Mouse (Mus musculus): ENCODE data around the gene Chchd10. TPM values are rescaled to one million over a fixed set of nuclear protein-coding genes. Genes with fewer than 3 reads are reported as not detected.

Chchd10 gene
- total RNA-seq (2023) = 10 to 100 TPM in 1 of 2 experiments, 1 to 10 TPM in 1; 8.0 to 10.3 TPM

DNA sequence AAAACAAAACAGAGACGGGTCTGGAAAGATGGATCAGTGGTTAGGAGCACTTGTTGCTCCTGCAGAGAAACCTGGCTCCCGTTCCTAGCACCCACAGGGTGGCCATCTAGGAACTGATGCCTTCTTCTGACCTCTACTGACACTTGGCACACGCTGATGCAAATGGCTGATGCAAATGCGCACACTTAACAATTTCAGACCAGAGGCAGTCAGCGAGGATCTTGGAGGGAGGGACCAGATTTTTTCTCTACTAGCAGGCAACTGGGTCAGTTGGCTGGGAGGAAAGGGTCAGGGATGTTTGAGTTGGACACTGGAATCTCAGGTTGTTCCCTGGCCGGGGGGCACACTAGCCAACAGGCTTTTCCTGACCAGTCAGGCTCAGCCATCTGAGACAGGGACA, at the start of gene Chchd10:
TSS of gene Chchd10 (plus strand) at position 240 of the 400 bp plus-strand sequence.

DNA sequence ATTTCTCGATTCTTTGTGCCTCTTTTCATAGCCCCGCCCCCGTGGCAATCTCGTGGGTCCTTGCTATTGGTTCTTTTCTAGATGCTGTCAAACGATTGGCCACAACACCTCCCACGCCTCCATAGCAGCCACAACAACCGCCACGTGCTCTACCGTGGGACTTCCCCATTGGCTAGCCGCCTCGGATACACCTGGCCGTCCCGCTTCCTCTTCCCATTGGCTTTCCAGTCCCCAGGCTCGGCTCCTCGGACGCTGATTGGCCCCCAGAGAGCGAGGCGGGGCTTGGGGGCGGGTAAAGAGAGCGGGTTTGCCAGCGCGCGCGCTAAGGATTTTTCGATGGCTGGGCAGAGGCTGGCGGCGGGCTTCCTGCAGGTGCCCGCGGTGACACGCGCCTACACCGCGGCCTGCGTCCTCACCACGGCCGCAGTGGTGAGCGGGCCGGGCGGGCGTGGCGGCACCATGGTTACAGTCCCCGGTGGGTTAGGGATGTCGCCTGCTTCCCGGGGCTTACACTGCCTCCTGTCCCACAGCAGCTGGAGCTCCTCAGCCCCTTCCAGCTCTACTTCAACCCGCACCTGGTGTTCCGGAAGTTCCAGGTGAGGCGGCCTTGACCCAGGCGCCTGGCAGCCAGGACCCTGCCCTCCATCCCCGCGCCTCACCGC, 39.7 kb upstream of the Chchd10 start, which contains the start of gene Derl3:
TSS of gene Derl3 (plus strand) at position 325 of the 662 bp plus-strand sequence.

DNA sequence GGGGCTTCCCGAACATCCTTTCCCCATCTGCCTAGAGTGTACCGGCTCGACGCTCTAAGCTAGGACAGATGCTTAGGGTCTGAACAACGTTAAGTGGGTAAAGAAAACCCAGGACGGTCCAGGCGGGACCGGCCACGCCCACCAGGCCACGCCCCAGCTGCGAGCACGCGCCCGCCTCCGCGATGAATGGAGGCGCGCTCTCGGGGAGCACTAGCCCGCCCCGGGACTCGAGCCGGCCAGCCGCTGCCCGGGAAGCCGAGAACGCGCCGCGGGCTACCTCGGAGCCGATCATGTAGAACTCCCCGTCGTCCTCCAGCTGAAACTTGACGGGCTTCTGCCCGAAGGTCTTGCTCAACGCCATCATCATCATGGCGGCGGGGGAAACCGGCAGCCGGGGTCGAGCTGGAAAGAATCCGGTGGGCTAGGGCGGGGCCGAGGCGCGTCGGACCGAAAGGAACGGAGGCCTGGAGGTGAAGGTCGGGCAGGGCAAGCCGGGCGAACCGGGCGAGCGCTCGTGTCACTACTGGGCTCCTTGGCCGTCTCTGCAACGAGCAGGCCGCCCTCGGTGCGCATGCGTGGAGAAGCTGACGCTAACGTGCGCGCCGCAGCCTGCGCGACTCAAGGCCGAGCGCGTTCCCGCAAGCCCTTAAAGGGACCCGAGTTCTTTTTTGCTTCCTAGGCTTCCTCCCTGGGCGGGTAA, 11.8 kb upstream of the Chchd10 start, which contains the start of gene Smarcb1:
TSS of gene Smarcb1 (minus strand) at position 592 of the 700 bp plus-strand sequence.

DNA sequence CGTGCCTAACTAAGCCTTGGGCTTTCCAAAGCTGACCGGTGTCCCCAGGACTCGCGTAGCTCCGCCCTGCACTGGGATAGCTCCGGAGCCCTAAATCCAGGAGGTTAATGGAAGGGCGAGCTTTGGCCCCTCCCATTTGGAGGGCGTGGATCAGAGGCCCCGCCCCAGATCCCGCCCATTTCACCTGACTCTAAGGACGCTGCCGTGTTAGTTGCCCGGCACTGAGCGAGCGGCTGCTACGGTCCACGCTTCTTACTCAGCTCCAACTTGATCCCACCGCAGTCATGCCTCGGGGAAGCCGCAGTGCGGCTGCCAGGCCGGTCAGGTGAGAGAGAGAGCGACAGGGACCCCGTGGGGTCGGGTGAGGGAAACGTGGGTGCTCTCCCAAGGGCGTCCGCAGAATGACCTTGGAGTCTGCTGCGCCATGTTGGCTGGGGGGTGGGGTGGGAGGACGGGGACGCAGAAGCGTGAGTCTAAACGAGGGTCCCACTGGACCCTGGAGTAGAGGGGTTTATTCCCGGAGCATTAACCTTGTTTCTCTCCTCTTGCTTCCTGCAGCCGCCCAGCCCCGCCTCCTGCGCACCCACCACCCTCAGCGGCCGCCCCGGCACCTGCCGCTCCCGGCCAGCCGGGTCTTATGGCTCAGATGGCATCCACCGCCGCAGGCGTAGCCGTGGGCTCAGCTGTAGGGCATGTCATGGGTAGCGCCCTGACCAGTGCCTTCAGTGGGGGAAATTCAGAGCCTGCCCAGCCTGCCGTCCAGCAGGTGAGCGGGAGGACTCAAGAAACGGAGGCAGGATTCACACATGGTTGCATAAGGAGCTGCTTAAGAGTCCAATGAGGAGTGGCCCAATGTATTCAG, 3.0 kb downstream of the Chchd10 start, which contains the start of gene Mmp11:
TSS of gene Mmp11 (minus strand) at position 817 of the 862 bp plus-strand sequence.

DNA sequence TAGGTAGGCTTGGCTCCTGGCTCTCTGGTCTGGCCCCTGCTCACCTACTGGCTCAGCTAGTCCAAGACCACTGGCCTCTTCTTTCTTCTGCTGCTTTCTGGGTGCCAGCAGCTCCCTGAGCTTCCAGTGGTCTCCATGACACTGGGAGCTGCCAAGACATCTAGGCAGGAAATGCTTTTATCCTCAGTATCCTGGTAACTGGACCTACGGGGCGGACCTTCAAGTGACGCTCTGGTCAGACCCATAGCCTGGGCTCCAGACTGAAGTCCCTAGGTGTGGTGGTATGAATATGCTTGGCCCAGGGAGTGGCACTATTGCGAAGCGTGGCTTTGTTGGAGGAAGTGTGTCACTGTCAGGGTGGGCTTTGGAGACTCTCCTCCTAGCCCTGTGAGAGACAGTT, 7.6 kb downstream of the Chchd10 start, which contains the start of gene Gm867:
TSS of gene Gm867 (minus strand) at position 153 of the 400 bp plus-strand sequence.

DNA sequence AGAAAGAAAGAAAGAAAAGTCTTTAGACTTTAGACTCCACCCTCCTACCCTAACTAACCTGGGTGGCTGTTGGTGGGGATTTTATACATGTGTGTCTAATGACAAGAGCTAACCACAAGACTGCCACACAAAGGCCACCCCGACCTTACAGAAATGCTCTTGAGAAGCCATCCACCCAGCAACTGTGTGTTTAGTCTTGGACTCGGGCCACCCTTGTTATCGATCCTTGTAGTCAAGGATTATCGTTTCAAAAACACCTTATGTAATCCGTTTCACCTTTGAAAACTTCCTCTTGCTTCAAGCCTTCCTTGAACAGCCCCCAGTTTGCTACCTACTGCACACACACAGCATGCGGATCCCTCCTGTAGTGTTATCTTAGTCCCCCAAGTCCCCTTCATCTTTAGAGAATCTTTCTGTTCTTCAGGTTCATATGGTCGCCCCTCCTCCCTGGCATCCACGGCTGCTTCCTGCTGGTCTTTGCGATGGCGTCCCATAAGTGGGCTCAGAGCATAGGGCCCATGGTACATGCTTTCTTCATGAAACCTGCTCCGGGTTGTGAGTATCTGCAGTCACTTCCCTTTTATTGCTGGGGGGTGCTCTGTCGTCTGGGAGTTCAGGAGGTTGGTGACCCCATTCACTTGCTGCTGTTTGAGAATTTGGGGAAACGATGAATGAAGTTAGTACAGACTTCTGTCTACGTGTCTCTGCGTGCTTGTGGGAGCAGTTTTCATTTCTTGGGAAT, 10.0 kb downstream of the Chchd10 start, which contains the start of gene Vpreb3:
TSS of gene Vpreb3 (plus strand) at position 322 of the 742 bp plus-strand sequence.

DNA sequence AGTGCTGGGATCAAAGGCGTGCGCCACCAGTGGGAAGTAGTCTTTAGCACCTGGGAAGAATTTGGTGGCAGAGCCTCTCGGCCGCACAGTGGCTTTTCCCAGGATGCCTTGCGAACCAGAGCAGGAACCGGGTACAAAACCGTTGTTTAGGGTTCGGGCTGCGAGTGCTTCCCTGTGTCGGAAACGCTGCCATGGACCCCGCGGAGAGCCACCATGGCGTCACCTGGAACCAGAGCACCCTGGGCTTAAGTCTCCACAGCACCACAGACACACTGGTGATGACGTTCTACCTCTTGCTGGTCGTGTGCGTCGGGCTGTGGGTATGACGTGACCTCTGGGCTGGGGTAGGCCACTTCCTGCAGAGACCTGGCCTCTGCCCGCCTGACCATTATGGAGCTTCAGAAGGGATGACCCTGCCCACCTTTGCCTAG, 21.5 kb downstream of the Chchd10 start, which contains the start of gene Gm5134:
TSS of gene Gm5134 (plus strand) at position 134 of the 431 bp plus-strand sequence.

Other genes starting within 250 kb of the Chchd10 start
- 10 to 100 TPM; 51.9 to 64.5 TPM for gene Cabin1, start 168.8 kb upstream of the Chchd10 start, total RNA-seq (2023)
- 10 to 100 TPM; 11.9 to 16.8 TPM for gene Ddt, start 159.7 kb upstream of the Chchd10 start, total RNA-seq (2023)
- gene Gm20441, start 152.2 kb upstream of the Chchd10 start, total RNA-seq (2023) = not detected
- 1 to 10 TPM; 3.3 TPM for gene Gstt3, start 151.7 kb upstream of the Chchd10 start, total RNA-seq (2023)
- 1 to 10 TPM; 3.3 to 3.7 TPM for gene Gstt1, start 134.5 kb upstream of the Chchd10 start, total RNA-seq (2023)
- gene Gstt4, start 110.6 kb upstream of the Chchd10 start, total RNA-seq (2023) = not detected
- 1 to 10 TPM; 4.0 to 7.5 TPM for gene Gstt2, start 95.7 kb upstream of the Chchd10 start, total RNA-seq (2023)
- 10 to 100 TPM; 68.8 to 78.6 TPM for gene Mif, start 72.9 kb upstream of the Chchd10 start, total RNA-seq (2023)
- gene Derl3, start 39.7 kb upstream of the Chchd10 start, total RNA-seq (2023) = 1 to 10 TPM; 1.2 to 1.8 TPM
- 10 to 100 TPM; 37.4 to 38.3 TPM for gene Smarcb1, start 11.5 kb upstream of the Chchd10 start, total RNA-seq (2023)
- under 1 TPM in 1 of 2 experiments, not detected in 1; 0.20 TPM for gene Mmp11, start 3.4 kb downstream of the Chchd10 start, total RNA-seq (2023)
- 1 to 10 TPM; 1.0 to 1.6 TPM for gene Gm867, start 7.5 kb downstream of the Chchd10 start, total RNA-seq (2023)
- 1 to 10 TPM; 2.6 to 3.6 TPM for gene Vpreb3, start 9.9 kb downstream of the Chchd10 start, total RNA-seq (2023)
- gene Gm5134, start 21.4 kb downstream of the Chchd10 start, total RNA-seq (2023) = under 1 TPM in 1 of 2 experiments, not detected in 1; 0.13 TPM
- 1 to 10 TPM; 3.3 to 5.6 TPM for gene Zfp280b, start 99.5 kb downstream of the Chchd10 start, total RNA-seq (2023)
- not detected for gene Slc5a4b, start 177.8 kb downstream of the Chchd10 start, total RNA-seq (2023)
- gene Slc5a4a, start 214.3 kb downstream of the Chchd10 start, total RNA-seq (2023) = not detected

Measured in neutrophil, adult 83 days (primary cell).